Mouse (Mus musculus): ENCODE data around the gene Ptcd2. TPM values are rescaled to one million over a fixed set of nuclear protein-coding genes. Genes with fewer than 3 reads are reported as not detected.

Ptcd2 gene
- 47.6 and 50.6 TPM in 2 replicates for total RNA-seq (2014; rRNA removed)
- polyA plus RNA-seq (2015; fragmentation: Nextera tagmentation; extraction: Ambion mirVana), result 57.6 and 59.2 TPM in 2 replicates

DNA sequence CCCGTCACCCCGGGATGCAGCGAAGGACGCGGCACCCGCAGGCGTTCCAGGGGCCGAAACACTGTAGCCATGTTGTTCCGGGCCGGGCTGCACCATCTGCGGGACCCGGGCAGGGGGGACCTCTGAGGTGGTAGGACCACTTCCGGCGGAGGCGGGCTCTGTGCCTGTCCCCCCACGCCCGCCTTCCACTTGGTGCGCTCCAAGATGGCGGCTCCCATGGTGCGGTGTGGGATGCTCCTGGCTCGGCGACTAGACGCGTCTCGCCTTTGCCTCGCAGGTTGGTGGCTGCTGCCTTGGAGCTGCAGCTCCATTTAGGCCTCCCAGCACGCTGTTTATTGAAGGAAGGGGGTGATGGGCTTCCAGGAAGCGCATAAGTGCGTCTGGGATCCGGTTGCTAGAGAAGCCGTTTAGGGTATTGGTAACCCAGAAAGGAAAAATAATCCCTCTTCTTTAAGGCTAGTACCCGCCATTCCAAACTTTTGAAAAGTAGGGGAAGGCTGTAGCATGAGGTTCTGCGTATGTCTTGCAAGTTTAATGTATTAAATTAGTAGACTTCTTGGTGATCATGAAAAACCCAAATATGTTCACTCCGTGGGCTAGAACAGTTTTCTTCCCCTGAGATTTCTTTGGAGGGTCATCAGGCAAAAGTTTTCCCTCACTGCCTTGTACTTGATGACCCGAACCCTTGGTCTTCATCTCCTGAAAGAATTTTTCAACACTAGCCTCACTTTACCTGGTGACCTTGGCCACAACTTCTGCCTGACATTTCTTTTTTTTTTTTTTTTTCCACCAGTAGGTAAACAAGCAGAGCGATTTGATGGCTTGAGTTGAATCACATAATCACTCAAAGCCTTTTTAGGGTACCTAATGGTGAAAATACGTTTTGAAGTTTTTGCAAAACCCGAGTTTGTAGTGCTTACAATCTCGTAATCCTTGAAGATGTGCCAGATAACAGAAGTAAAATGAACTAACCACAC is at the start of gene Ptcd2, which contains the start of gene Mrps27:
TSS of gene Ptcd2 (minus strand) at position 107 of the 977 bp plus-strand sequence.
TSS of gene Mrps27 (plus strand) at position 188 of the 977 bp plus-strand sequence.
- TF ChIP-seq CTCF (IDR thresholded peaks at IDR 0.05; ENCODE audit: low read depth), result no peak

DNA sequence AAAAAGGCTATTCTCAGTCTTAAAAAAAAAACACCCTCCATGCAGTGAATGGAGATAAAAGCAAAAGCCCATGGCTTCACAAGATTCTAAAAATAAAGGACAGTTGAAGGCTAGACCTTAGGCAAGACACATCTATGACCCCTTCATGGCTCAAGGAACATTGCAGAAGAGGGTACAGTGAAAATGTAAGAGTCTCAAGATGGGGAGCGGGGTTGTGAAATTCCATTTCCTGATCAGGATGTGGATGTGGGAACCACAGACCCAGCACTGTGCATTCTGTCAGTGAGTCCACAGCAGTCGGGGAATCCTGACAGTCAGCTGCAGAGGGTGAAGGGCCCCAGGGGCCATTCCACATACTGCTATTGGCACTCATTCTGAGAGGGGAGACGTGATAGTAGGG is 48.6 kb upstream of the Ptcd2 start:
- no peak overlapping the region for H3K4me3 ChIP-seq (ENCODE audit: low read depth, low read length)
- no peak for DNase-seq
- ATAC-seq, result no peak
- no peak overlapping the region for H3K4me2 ChIP-seq (ENCODE audit: low read depth)
- no peak for TF ChIP-seq CTCF (IDR thresholded peaks at IDR 0.05; ENCODE audit: low read depth)
- no peaks in the 10 kb centered on the region for H3K9me3 ChIP-seq (ENCODE audit: low read length)
- H3K27me3 ChIP-seq (ENCODE audit: insufficient read depth, low read length), result no peaks in the 10 kb centered on the region
- no peak overlapping the region for H3K27ac ChIP-seq (ENCODE audit: low read depth, low read length)
- peaks cover 4% of the 10 kb centered on the region; the same call in 1 of the 2 replicates for H3K4me1 ChIP-seq (ENCODE audit: insufficient read depth)
- H3K36me3 ChIP-seq (ENCODE audit: insufficient read depth), result no peaks in the 10 kb centered on the region
- no peak overlapping the region for H3K9ac ChIP-seq
- WGBS, result 82% methylated on average over 3 of the region's 3 CpGs

More for the DNA sequence above, at the start of gene Ptcd2, which contains the start of gene Mrps27:
- peak; percentile 97 for DNase-seq
- ATAC-seq, result peak; percentile 99
- Histone ChIP-seq H3K36me3 (ENCODE audit: insufficient read depth) (peaks cover 19% of the 10 kb centered on the region), H3K27me3 (ENCODE audit: insufficient read depth, low read length) (no peaks in the 10 kb centered on the region), H3K9ac (peak within 1 kb of the TSS; percentile 80), H3K4me2 (ENCODE audit: low read depth) (peak within 1 kb of the TSS; percentile 67), H3K27ac (ENCODE audit: low read depth, low read length) (peak within 1 kb of the TSS; percentile 91), H3K4me3 (ENCODE audit: low read depth, low read length) (peak within 1 kb of the TSS; percentile 99), H3K4me1 (ENCODE audit: insufficient read depth) (peaks cover 10% of the 10 kb centered on the region), H3K9me3 (ENCODE audit: low read length) (no peaks in the 10 kb centered on the region)
- WGBS, result 3% methylated on average over 39 of the region's 39 CpGs

DNA sequence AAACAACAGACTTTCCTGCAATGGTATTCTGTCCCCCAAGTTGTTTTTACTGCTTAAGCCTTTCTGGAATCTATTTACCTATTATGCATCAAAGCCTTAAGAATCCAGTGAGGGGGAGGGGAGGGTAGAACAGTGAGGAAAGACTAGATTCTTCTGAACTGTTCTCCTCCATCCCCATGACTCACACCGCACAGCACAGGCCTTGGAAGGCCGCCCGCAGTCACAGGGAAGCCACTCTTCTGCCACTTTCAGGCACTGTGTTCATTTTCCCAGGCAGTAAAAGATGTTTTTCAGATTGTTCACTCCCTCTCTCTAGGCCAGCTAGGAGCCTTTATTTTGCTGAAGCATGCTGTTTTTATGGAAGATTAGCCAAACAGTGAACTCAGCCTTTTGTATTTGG is 46.9 kb upstream of the Ptcd2 start:
- 39% methylated on average over 3 of the region's 3 CpGs for WGBS
- Histone ChIP-seq H3K9ac (no peak overlapping the region), H3K9me3 (ENCODE audit: low read length) (no peaks in the 10 kb centered on the region), H3K27me3 (ENCODE audit: insufficient read depth, low read length) (no peaks in the 10 kb centered on the region), H3K36me3 (ENCODE audit: insufficient read depth) (no peaks in the 10 kb centered on the region), H3K4me3 (ENCODE audit: low read depth, low read length) (no peak overlapping the region), H3K27ac (ENCODE audit: low read depth, low read length) (no peak overlapping the region), H3K4me1 (ENCODE audit: insufficient read depth) (no peaks in the 10 kb centered on the region), H3K4me2 (ENCODE audit: low read depth) (no peak overlapping the region)
- ATAC-seq (0 out of 2 replicates have a peak, but pooled peaks have one; percentile 29), DNase-seq (no peak)
- no peak for TF ChIP-seq CTCF (IDR thresholded peaks at IDR 0.05; ENCODE audit: low read depth)

DNA sequence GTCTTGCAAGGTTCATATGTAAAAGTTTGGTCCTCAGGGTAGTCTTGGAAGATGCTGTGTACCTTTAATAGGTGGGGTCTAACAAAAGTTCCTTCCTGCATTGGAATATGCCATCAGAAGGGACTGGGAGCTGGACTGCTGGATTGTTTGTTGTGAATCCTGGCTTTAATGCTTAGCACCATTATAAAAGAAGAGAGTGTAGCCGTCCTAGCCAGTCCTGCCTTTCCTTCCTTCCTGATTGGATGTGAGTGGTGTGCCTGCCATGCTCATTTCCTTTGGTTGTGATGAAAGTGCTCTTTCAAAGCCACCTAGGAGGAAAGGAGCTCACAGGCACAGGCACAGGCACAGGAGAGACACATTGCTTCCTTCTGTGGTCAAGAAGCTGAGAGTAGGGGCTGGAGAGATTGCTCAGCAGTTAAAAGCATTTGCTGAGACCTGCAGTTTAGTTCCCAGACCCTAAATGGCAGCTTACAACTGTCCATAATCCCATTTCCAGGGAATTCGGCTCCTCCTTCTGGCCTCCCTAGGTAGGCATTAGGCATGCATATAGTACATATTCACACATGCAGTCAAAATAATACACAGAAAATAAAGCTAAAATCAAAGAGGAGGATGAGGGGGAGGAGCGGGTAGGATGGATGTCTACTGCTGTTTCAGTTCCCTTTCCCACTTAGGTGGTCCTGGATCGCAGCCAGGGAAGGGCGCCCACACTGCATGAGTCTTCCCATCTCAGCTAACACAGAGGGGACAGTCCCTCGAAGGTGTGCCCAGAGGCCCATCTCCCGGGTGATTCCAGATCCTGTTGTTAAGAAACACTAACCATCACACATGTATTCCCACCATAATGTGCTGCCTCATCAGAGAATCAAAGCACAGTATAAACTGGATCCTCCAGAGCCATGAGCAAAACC is 43.7 kb upstream of the Ptcd2 start:
- DNase-seq, result no peak
- no peak overlapping the region for H3K4me3 ChIP-seq (ENCODE audit: low read depth, low read length)
- no peaks in the 10 kb centered on the region; the same call in 1 of the 2 replicates for H3K36me3 ChIP-seq (ENCODE audit: insufficient read depth)
- TF ChIP-seq CTCF (IDR thresholded peaks at IDR 0.05; ENCODE audit: low read depth), result no peak
- H3K27ac ChIP-seq (ENCODE audit: low read depth, low read length), result no peak overlapping the region
- H3K4me1 ChIP-seq (ENCODE audit: insufficient read depth), result no peaks in the 10 kb centered on the region
- H3K27me3 ChIP-seq (ENCODE audit: insufficient read depth, low read length), result no peaks in the 10 kb centered on the region
- no peak for ATAC-seq
- no peak overlapping the region for H3K4me2 ChIP-seq (ENCODE audit: low read depth)
- no peaks in the 10 kb centered on the region for H3K9me3 ChIP-seq (ENCODE audit: low read length)
- 57% methylated on average over 7 of the region's 7 CpGs for WGBS
- no peak overlapping the region for H3K9ac ChIP-seq

DNA sequence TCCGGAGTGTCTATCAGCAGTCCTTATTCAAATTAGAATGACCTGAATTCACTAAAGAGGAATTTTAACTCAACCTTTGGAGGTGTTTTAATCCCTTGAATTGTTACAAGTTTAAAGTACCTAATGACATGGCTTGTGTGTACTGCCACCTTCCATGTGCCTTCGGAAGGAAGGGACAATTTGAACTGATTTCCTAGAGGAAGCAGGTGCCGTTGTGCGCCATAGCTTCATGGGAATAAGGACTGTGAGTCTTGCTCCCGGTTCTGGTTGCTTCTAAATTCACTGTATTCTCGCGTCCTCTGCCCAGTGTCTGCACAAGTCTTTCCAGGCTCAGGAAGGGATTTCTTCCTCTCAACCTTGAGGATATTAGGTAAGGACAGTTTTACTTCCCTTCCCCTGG is 41.8 kb upstream of the Ptcd2 start:
- H3K4me2 ChIP-seq (ENCODE audit: low read depth), result no peak overlapping the region
- 77% methylated on average over 7 of the region's 7 CpGs for WGBS
- H3K27me3 ChIP-seq (ENCODE audit: insufficient read depth, low read length), result no peaks in the 10 kb centered on the region
- DNase-seq, result no peak
- no peak for TF ChIP-seq CTCF (IDR thresholded peaks at IDR 0.05; ENCODE audit: low read depth)
- H3K27ac ChIP-seq (ENCODE audit: low read depth, low read length), result no peak overlapping the region
- ATAC-seq, result no peak
- no peak overlapping the region for H3K4me3 ChIP-seq (ENCODE audit: low read depth, low read length)
- no peak overlapping the region for H3K9ac ChIP-seq
- peaks cover 1% of the 10 kb centered on the region; the same call in 1 of the 2 replicates for H3K36me3 ChIP-seq (ENCODE audit: insufficient read depth)
- no peaks in the 10 kb centered on the region for H3K9me3 ChIP-seq (ENCODE audit: low read length)
- H3K4me1 ChIP-seq (ENCODE audit: insufficient read depth), result no peaks in the 10 kb centered on the region

DNA sequence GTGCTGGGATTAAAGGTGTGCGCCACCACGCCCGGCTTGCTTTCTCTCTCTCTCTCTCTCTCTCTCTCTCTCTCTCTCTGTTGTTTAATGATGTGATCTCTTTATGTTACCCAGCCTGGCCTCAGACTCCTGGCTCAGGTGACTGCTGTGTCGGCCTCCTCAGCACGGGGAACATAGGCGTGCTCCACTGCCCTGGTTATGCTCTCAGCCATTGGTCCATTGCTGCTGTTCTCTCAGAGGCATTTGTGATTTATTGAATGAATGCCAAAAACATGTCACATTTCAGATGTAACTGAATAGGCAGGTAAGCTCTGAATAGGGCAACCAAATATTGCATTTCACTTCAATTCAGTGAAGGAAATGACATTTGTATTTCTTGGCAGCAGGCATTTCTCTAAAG is 41.4 kb upstream of the Ptcd2 start:
- H3K4me2 ChIP-seq (ENCODE audit: low read depth), result no peak overlapping the region
- no peak; the same call in 1 of the 2 replicates for ATAC-seq
- H3K9ac ChIP-seq, result no peak overlapping the region

More for the DNA sequence above, 41.4 kb upstream of the Ptcd2 start:
- Histone ChIP-seq H3K4me3 (ENCODE audit: low read depth, low read length) (no peak overlapping the region), H3K4me1 (ENCODE audit: insufficient read depth) (no peaks in the 10 kb centered on the region), H3K27ac (ENCODE audit: low read depth, low read length) (no peak overlapping the region), H3K36me3 (ENCODE audit: insufficient read depth) (peaks cover 2% of the 10 kb centered on the region; the same call in 1 of the 2 replicates), H3K9me3 (ENCODE audit: low read length) (no peaks in the 10 kb centered on the region), H3K27me3 (ENCODE audit: insufficient read depth, low read length) (no peaks in the 10 kb centered on the region)
- no peak for TF ChIP-seq CTCF (IDR thresholded peaks at IDR 0.05; ENCODE audit: low read depth)
- no peak for DNase-seq
- 76% methylated on average over 6 of the region's 6 CpGs for WGBS
